Mouse (Mus musculus) cerebral cortex, adult 2 months (tissue): ENCODE data around the gene Sars.

Source experiments
- WGBS: fragments of 180-500 bp; shearing (Covaris S2); methylation state at CpG from one replicate; pipeline ENCODE4 v1.1.7; 2018; 5-methylcytosine and 5-hydroxymethylcytosine counted together

Gene Sars

DNA sequence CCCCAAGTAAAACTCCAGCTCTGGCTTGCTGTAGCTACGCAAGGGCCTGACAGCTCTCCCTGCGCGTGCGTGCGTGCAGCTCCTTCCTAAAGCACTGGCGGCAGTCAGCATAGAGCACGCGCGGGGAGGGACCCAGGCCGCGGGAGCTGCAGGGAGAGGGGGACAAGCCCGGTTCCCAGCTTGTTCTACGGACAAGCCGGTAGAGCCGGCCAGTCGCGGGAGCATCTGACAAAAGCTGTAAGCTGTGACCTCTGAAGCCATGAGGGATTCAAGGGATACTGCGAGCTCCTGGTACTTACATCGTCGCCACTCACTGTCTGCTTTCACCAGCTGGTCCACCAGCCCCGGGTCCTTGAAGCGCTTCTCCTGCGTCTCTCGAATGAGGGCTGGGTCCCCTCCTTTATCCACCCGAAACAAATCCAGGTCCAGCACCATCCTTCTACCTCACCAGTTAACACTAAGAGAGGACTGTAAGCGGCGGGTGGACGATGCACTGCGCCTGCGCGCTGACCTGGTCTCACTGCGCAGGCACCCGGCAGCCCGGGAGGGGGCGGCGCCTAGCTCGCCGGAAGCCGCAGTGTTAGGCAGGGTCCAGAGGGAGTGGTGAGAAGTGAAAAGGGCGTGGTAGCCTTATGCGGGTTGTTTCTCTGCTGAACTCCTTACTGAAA, at the start of gene Sars:
TSS of gene Sars (minus strand) at position 512 of the 668 bp plus-strand sequence.
- under 1% methylated on average over 41 of the region's 41 CpGs for WGBS

- 43% methylated on average over 3 of the region's 3 CpGs for WGBS
Observed at GRCm38 (mm10) chr3:108489968-108490367, 45.0 kb upstream of the Sars start.

DNA sequence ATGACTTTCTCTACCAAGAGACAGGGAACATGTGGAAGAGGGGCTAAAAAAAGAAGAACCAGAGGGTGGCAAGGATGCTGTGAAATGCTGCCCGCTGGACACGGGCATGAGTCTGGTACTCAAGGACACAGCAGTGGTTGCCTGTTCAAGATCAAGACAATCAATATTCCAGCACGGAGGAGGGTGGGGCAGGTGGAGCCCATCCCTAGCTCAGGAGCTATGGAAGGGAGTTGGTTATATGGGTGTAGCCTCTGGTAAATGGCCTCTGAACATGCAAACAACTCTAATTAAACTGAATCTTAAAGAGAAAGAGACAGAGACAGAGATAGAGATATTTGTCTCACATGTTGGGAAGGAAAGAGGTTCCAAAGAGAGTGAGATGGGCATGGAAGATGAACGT, 39.7 kb upstream of the Sars start:
- 83% methylated on average over 4 of the region's 4 CpGs for WGBS

DNA sequence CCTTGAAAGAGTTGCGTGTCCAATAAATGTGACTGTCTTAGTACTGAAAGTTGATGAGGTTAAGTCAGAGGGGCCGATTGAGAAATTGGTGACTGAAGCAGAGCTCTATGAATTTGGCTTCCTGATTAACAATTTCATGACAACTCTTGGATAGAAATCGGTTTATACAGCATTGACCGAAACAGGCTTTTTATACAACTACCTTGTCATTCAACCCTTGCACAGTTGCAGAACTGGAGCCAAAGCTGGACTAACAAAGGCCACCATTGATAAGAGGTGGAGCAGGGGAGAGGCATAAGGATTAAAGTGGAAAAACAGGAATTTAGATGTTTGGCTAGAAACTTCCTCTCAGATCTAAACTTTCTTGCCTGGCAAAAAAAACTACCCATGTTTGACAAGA, 33.8 kb upstream of the Sars start:
- 64% methylated on average over 4 of the region's 4 CpGs for WGBS

DNA sequence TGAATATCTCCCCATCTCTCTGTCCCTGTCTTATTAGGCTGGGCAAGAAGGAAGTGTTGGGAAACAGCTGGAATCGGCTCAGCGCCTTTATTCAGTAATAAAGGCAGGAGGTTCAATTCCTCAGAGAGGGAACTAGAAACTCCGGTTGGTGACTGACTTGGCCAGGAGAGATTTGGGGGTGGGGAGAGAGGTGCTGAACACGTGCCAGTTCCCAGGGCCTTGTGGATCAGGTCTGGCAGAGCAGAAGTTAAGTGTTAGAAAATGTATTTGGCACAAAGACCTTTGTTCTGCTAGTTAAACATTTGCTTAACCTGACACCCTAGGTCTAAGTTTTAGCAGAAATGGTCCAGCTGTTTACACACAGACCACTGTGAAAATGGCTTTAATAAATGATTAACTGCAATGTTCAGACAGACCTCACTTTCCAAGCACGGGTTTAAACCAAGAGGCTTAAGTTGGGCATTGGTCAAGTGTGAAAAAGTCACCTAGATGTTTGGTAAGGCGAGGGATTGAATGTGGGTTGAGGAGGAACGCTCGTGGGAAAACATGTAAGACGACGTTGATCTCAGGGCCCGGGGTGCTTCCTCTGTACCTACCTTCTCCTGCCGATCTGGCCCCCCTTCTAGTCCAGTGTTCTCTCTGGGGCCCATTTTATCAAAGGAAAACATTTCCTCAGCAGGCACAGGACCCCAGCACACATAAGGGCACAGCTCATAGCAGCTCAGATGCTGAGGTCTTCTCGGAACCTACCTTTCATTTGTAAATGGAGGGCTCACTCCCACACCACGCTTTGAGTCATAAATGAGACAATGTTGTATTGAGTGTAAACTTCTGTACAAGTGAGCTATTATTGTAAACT, 32.0 kb upstream of the Sars start:
- 76% methylated on average over 14 of the region's 14 CpGs for WGBS

DNA sequence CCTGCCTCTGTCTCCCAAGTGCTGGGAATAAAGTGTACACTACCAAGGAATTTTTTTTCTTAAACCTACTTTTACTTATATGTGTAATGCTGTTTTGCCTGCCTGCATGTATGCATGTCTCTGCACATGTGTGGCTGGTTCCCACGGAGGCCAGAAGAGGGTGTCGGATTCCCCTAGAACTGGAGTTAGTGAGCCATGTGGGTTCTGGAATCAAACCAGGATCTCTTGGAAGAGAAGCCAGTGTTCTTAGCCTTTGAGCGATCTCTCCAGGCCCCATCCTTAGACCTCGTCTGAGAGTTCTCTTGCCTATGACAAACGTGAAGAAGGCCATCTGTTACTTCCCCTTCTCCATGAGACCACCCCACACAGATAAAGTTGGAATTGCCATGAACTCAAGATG, 30.5 kb upstream of the Sars start:
- WGBS: 72% methylated on average over 5 of the region's 5 CpGs

DNA sequence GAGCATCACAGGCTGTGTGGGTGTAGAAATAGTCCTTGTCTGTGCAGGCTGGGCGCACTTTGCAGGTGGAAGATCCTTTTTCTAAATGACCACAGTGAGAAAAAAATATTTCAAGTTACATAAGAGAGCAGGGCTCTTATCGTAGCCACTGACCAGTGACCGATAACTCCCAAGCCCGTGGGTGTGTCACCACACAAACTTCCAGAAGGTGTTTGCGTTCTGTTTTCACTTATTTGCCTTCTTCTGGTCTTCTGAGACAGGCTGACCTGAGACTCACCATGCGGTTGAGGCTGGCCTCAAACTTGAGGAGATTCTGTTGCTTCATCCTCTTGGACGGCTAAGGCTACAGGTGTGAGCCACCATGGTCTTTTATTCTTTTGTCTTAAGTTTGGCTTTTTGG, 30.0 kb upstream of the Sars start:
- 92% methylated on average over 7 of the region's 7 CpGs for WGBS

DNA sequence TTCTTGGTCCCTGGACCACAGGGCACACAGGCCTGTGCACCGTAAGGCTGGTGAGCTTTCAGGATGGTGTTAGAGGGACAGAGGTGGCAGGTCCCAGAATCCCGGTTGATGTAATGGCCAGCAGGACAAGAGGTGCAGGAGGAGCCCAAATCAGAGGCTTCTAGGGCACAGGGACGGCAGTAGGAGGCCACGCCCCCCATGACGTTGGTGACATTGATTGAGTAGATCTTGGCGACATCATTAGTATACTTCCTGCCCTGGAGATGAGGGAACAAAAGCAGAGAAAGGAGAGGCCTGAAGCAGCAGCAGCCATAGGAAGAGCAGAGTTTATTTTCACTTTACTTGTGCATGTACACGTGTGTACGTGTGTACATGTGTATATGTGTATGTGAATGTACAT, 22.8 kb upstream of the Sars start:
- WGBS: 80% methylated on average over 8 of the region's 8 CpGs

DNA sequence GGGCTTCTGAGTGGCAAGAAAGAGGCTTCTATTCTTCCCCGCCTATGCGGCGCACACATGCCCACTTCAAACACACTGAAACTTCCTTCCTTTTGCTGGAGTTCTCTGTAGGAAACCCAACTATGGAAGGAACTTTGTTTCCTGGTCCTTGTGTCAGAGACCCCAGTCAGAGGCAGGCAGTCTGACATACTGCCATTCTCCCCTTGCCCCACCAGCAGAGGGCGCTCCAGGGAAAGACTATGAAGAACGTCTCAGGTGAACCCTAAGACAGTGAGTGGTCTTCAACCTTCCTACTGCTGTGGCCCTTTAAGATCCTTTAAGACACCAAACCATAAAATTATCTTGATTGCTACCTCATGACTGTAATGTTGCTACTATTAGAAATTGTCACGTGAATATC, 21.4 kb upstream of the Sars start:
- 66% methylated on average over 6 of the region's 6 CpGs for WGBS

- WGBS: 43% methylated on average over 10 of the region's 10 CpGs
Observed at GRCm38 (mm10) chr3:108458866-108459265, 13.9 kb upstream of the Sars start.

- 68% methylated on average over 14 of the region's 14 CpGs for WGBS
Observed at GRCm38 (mm10) chr3:108458380-108458779, 13.4 kb upstream of the Sars start.

DNA sequence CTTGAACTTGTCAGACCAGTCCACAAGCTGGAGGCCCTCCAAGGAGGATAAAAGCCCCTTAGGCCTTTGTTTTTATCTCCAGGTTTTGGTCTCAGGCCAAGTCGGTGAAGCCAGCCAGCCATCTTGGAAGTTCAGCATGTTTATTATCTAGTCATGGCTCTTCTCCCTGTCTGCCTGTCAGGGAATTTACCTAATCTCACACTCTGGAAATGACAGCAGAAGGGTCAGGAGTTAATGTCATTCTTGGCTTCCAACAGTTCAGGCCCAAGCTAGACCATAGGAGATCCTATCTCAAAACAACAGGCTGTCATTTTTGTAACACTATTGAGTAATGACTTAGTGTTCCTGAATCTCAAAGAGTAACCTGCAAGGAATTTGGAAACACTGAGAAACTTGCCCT, 9.2 kb upstream of the Sars start:
- WGBS: 84% methylated on average over 1 of the region's 1 CpGs

- WGBS: 85% methylated on average over 2 of the region's 2 CpGs
Observed at GRCm38 (mm10) chr3:108451969-108452368, 7.0 kb upstream of the Sars start.

- 10% methylated on average over 6 of the region's 6 CpGs for WGBS
Observed at GRCm38 (mm10) chr3:108445366-108445705, 327 bp upstream of the Sars start.

- WGBS: 5% methylated on average over 8 of the region's 8 CpGs
Observed at GRCm38 (mm10) chr3:108444029-108444428, 980 bp downstream of the Sars start.

DNA sequence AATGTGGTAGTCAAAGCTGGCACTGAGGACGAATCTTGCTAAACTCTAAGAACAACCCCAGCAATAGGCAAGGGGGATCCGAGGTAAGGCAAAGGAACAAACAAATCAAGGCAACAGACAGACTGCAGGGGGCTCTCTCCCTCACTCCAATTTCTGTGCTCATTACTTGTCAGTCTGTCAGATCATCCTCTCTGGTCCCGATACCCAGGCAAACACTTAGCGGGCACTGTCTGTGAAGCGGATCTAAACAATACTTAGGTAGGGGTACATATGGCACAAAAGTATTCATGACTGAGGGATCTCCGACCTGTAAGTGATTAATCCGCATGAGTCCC, 8.7 kb downstream of the Sars start:
- WGBS: 78% methylated on average over 7 of the region's 7 CpGs

DNA sequence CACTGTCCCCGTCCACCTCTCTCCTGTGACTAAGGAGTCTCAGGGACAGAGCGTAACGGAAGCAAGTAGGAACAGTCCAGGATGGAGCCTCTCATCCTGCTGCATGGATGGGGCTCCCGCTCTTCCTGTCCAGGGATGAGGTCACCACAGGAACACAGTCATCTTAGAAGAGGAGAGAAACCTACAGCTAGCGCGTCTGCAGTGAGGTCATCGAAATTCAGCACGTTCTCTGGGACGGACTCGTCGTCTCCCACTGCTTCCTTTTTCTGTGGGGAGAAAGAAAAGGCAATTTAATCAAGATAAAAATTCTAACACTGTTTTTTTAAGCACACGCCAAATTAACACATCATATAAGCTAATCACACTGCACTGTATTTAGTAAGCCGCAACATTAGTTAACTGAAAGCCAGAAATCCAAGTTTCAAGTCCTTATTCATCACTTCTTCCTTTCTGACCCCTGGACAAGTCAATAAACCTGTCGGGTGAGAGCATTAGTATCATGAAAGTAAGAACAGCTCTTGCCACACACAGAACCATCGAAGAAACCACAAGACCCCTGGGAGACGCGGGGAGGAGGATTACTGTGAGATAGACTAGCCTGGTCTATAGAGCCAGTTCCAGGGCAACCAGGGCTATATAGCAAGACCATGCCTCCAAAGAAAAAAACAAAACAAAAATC, 9.2 kb downstream of the Sars start:
- WGBS: 73% methylated on average over 17 of the region's 17 CpGs

GRCm38 (mm10) chr3:108433881-108434495, 11.0 kb downstream of the Sars start:
- 56% methylated on average over 19 of the region's 19 CpGs for WGBS

- WGBS: 49% methylated on average over 18 of the region's 18 CpGs
Observed at GRCm38 (mm10) chr3:108433188-108433880, 11.7 kb downstream of the Sars start.

DNA sequence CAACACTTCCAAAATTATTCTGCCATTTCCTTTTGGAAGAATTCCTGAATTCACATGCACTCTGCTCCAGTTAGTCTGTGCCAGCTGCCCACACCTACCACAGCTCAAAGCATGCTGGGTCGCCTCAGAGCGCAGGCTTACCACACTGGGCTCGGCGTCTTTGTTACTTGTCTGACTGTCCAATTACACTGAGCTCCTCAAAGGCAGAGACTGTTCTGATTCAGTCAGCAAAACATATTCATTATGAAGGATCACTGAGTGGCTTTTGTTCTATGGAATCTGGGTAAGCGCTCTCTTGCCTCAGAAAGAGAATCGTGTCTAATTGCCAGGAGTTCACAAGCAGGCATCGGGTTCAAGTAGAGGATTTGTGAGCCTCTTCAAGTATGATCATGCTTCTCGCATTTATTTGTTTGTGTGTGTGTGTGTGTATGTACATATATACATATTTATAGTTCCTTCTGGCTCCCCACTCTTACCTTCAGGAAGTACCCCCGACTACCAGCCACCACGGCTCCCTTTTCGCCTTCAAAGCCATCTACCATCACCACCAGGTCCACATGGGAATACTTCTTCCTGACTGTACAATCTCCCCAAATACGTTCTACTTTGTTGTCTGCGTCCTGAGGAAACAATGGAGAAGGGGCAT, 12.3 kb downstream of the Sars start:
- WGBS: 43% methylated on average over 13 of the region's 13 CpGs

GRCm38 (mm10) chr3:108425624-108426018, 19.4 kb downstream of the Sars start:
- 75% methylated on average over 6 of the region's 6 CpGs for WGBS
